Mouse (Mus musculus) WW6 (cell line): ENCODE results near the gene Tigd3.

Experiments
- DNase-seq: peaks from one replicate; pipeline ENCODE4 v3.0.0-alpha.2; 2013; ENCODE audit warnings: low read depth, low spot score

The Tigd3 gene

GRCm38 (mm10) chr19:5894002-5894678, at the start of gene Tigd3:
Tigd3 (minus strand) TSS chr19:5894149.
- DNase-seq = peak; percentile 85

- DNase-seq = no peak
Observed at GRCm38 (mm10) chr19:5943404-5943803, 49.5 kb upstream of the Tigd3 start.

- DNase-seq = no peak
Observed at GRCm38 (mm10) chr19:5942581-5942980, 48.6 kb upstream of the Tigd3 start.

- DNase-seq = no peak
Observed at GRCm38 (mm10) chr19:5940656-5941055, 46.7 kb upstream of the Tigd3 start.

- DNase-seq = no peak
Observed at GRCm38 (mm10) chr19:5940173-5940572, 46.2 kb upstream of the Tigd3 start.

GRCm38 (mm10) chr19:5939715-5940114, 45.8 kb upstream of the Tigd3 start:
- no peak for DNase-seq

- no peak for DNase-seq
Observed at GRCm38 (mm10) chr19:5938516-5938915, 44.6 kb upstream of the Tigd3 start.

- DNase-seq = no peak
Observed at GRCm38 (mm10) chr19:5937836-5938406, 44.0 kb upstream of the Tigd3 start.

GRCm38 (mm10) chr19:5937095-5937835, 43.3 kb upstream of the Tigd3 start:
- DNase-seq = no peak

- no peak for DNase-seq
Observed at GRCm38 (mm10) chr19:5935691-5936090, 41.7 kb upstream of the Tigd3 start.

- DNase-seq = no peak
Observed at GRCm38 (mm10) chr19:5935266-5935665, 41.3 kb upstream of the Tigd3 start.

GRCm38 (mm10) chr19:5929634-5930596, 36.0 kb upstream of the Tigd3 start:
- DNase-seq = no peak

- DNase-seq = no peak
Observed at GRCm38 (mm10) chr19:5928546-5928945, 34.6 kb upstream of the Tigd3 start.

GRCm38 (mm10) chr19:5928104-5928503, 34.2 kb upstream of the Tigd3 start:
- no peak for DNase-seq

- no peak for DNase-seq
Observed at GRCm38 (mm10) chr19:5927532-5927931, 33.6 kb upstream of the Tigd3 start.

- DNase-seq = no peak
Observed at GRCm38 (mm10) chr19:5927026-5927425, 33.1 kb upstream of the Tigd3 start.

GRCm38 (mm10) chr19:5925311-5925855, 31.4 kb upstream of the Tigd3 start:
- no peak for DNase-seq

GRCm38 (mm10) chr19:5924713-5925093, 30.8 kb upstream of the Tigd3 start, which contains the start of gene Cdc42ep2:
Cdc42ep2 (minus strand) TSS chr19:5924816.
- DNase-seq = peak; percentile 87

- peak; percentile 78 for DNase-seq
Observed at GRCm38 (mm10) chr19:5923990-5924712, 30.2 kb upstream of the Tigd3 start.

- DNase-seq = no peak
Observed at GRCm38 (mm10) chr19:5922963-5923362, 29.0 kb upstream of the Tigd3 start.
